Comparison of ENCODE assay signal across 22 mouse cellular contexts in the genomic region with DNA sequence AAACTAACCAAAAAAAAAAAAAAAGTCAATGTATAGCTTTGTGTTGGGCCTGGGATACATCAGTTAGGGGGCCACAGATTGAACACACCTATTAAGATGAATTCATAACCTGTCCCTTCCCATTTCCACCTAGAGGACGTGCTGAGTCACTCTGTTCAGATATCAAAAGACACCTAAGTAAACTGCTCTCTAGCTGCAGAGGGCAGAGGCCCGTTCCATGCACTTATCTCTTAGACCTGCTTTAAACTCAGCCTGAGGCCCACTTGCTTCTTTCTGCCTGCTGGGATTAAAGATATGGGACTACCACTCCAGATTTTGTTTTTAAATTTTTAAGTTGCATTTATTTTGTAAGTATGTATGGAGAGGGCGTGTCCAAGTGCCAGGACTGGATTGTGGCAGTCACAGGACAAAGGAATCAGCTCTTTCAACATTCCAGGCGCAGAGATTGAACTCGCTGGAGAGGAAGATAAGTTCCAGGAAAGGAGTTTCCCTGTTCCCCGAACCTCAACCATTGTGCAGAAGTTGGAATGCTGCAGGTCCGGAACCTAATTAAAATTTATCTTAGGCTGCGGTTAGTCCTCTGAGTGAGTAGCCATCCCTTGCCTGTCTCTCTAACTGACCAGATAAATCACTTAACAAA. TPM values are rescaled to one million over a fixed set of nuclear protein-coding genes. Genes with fewer than 3 reads are reported as not detected.
DNase-seq lines count a peak whose midpoint lies in the region; ATAC-seq and TF ChIP-seq lines count a peak whose summit lies in the region.
"Had no signal": no experiment of that assay in that cellular context is flagged by ENCODE, and none has a peak within 500 bp of the region (broad histone marks: within the 10 kb centered on the region; RNA-seq: fewer than 3 reads in every experiment).

No protein-coding gene starts in this region.

- H3K4me1 ChIP-seq in liver, embryonic 11.5 days (replicated peaks; ENCODE audit: control insufficient read depth, insufficient read depth, low read length): peaks cover 21% of the 10 kb centered on the region
- H3K4me1 ChIP-seq in liver, embryonic 12.5 days: peaks cover 25% of the 10 kb centered on the region
- H3K4me1 ChIP-seq in stomach, embryonic 15.5 days: peaks cover 17% of the 10 kb centered on the region
- H3K4me1 ChIP-seq in hindbrain, postnatal 0 days (ENCODE audit: insufficient read depth, low read length): peaks cover 6% of the 10 kb centered on the region; the same call in 1 of the 2 replicates

- H3K4me2 ChIP-seq in liver, embryonic 11.5 days: no peak overlapping the region
- H3K4me2 ChIP-seq in liver, embryonic 12.5 days: no peak overlapping the region
- H3K4me2 ChIP-seq in stomach, embryonic 15.5 days: no peak overlapping the region
- no peak overlapping the region for H3K4me2 ChIP-seq in hindbrain, postnatal 0 days (ENCODE audit: low read depth, low read length)
- H3K4me2 ChIP-seq: embryonic facial prominence, embryonic 15.5 days; hindbrain, embryonic 13.5 days; kidney, embryonic 15.5 days; limb, embryonic 13.5 days had no signal

- WGBS in liver, embryonic 11.5 days: 55% methylated on average over 8 of the region's 8 CpGs
- WGBS in liver, embryonic 12.5 days (ENCODE audit: insufficient replicate concordance): 43% methylated on average over 8 of the region's 8 CpGs
- WGBS in stomach, embryonic 15.5 days: 56% methylated on average over 8 of the region's 8 CpGs
- 72% methylated on average over 8 of the region's 8 CpGs for WGBS in hindbrain, postnatal 0 days

- ATAC-seq in liver, embryonic 11.5 days (replicated peaks; ENCODE audit: low FRiP score): peak; percentile 59; the same call in 1 of the 2 replicates
- peak; percentile 61; the same call in 1 of the 2 replicates for ATAC-seq in liver, embryonic 12.5 days
- no peak for ATAC-seq in stomach, embryonic 15.5 days (ENCODE audit: insufficient read depth, low FRiP score, low read depth)
- no peak for ATAC-seq in hindbrain, postnatal 0 days
- ATAC-seq: forebrain, embryonic 16.5 days; midbrain, embryonic 16.5 days; Patski had no signal

- no peaks in the 10 kb centered on the region for H3K36me3 ChIP-seq in liver, embryonic 11.5 days (ENCODE audit: control insufficient read depth, insufficient read depth, low read length)
- peaks cover 6% of the 10 kb centered on the region for H3K36me3 ChIP-seq in liver, embryonic 12.5 days
- peaks cover 2% of the 10 kb centered on the region; the same call in 1 of the 2 replicates for H3K36me3 ChIP-seq in stomach, embryonic 15.5 days
- peaks cover 4% of the 10 kb centered on the region; the same call in 1 of the 2 replicates for H3K36me3 ChIP-seq in hindbrain, postnatal 0 days (ENCODE audit: insufficient read depth, low read length)

- no peak overlapping the region for H3K27ac ChIP-seq in liver, embryonic 11.5 days (ENCODE audit: low read depth, low read length)
- H3K27ac ChIP-seq in liver, embryonic 12.5 days: no peak overlapping the region
- H3K27ac ChIP-seq in stomach, embryonic 15.5 days: peak overlapping the region; percentile 8; the same call in 1 of the 2 replicates
- H3K27ac ChIP-seq in hindbrain, postnatal 0 days: no peak overlapping the region
- H3K27ac ChIP-seq: embryonic facial prominence, embryonic 15.5 days; hindbrain, embryonic 13.5 days; limb, embryonic 13.5 days had no signal

- H3K9me3 ChIP-seq in liver, embryonic 11.5 days (ENCODE audit: control insufficient read depth, low read length): no peaks in the 10 kb centered on the region
- H3K9me3 ChIP-seq in liver, embryonic 12.5 days (replicated peaks): no peaks in the 10 kb centered on the region
- H3K9me3 ChIP-seq in stomach, embryonic 15.5 days: no peaks in the 10 kb centered on the region
- no peaks in the 10 kb centered on the region for H3K9me3 ChIP-seq in hindbrain, postnatal 0 days (ENCODE audit: low read length)
- H3K9me3 ChIP-seq: embryonic facial prominence, embryonic 15.5 days; hindbrain, embryonic 13.5 days; kidney, embryonic 15.5 days; limb, embryonic 13.5 days had no signal

- H3K27me3 ChIP-seq in liver, embryonic 11.5 days (replicated peaks; ENCODE audit: control insufficient read depth, insufficient read depth, low read length): peaks cover 35% of the 10 kb centered on the region
- H3K27me3 ChIP-seq in liver, embryonic 12.5 days (replicated peaks): peaks cover 49% of the 10 kb centered on the region
- H3K27me3 ChIP-seq in stomach, embryonic 15.5 days (replicated peaks): peaks cover 6% of the 10 kb centered on the region
- 0 out of 2 replicates have a peak, but pooled peaks cover 4% of the 10 kb centered on the region for H3K27me3 ChIP-seq in hindbrain, postnatal 0 days (ENCODE audit: insufficient read depth, low read length)
- H3K27me3 ChIP-seq: Patski had no signal

- no peak overlapping the region for H3K9ac ChIP-seq in liver, embryonic 11.5 days (ENCODE audit: low read depth, low read length)
- no peak overlapping the region for H3K9ac ChIP-seq in liver, embryonic 12.5 days
- no peak overlapping the region for H3K9ac ChIP-seq in stomach, embryonic 15.5 days
- H3K9ac ChIP-seq in hindbrain, postnatal 0 days (replicated peaks; ENCODE audit: low read length): no peak overlapping the region
- H3K9ac ChIP-seq: embryonic facial prominence, embryonic 15.5 days; hindbrain, embryonic 13.5 days; kidney, embryonic 15.5 days; limb, embryonic 13.5 days had no signal

- H3K4me3 ChIP-seq in liver, embryonic 11.5 days (ENCODE audit: low read depth, low read length): no peak overlapping the region
- H3K4me3 ChIP-seq in liver, embryonic 12.5 days: no peak overlapping the region
- H3K4me3 ChIP-seq in stomach, embryonic 15.5 days (replicated peaks): no peak overlapping the region
- no peak overlapping the region for H3K4me3 ChIP-seq in hindbrain, postnatal 0 days (ENCODE audit: low read length)
- H3K4me3 ChIP-seq: embryonic facial prominence, embryonic 15.5 days; hindbrain, embryonic 13.5 days; kidney, embryonic 15.5 days; limb, embryonic 13.5 days had no signal

- no peak for TF ChIP-seq CTCF in hindbrain, postnatal 0 days (IDR thresholded peaks at IDR 0.05; ENCODE audit: low read depth)

- DNase-seq in liver, embryonic 11.5 days (ENCODE audit: low spot score): no peak
- DNase-seq in liver (no peak), R1 (ENCODE audit: low read depth, low spot score) (peak; percentile 49)
- no peak for DNase-seq in layer of hippocampus, adult 11-12 months (ENCODE audit: low spot score)
- no peak for DNase-seq in hindbrain, postnatal 0 days (ENCODE audit: low spot score)
- DNase-seq: adrenal gland, postnatal 25 days; cerebellum, adult 11-12 months; cerebellum, postnatal 36 days; heart, postnatal 10 days; kidney, postnatal 4 days; right cerebral cortex, postnatal 25 days; thymus, postnatal 25 days had no signal

RNA-seq across cellular contexts. Expression of a gene that starts 5.5 kb away (rescaled TPM):
- not detected in 2 replicates for polyA plus RNA-seq in liver, embryonic 11.5 days (2014; fragmentation: Nextera tagmentation; extraction: Ambion mirVana)
- 0.06 TPM in 1 of 2 replicates, not detected in the other for polyA plus RNA-seq in liver, embryonic 12.5 days (2016; fragmentation: Nextera tagmentation; extraction: Ambion mirVana)
- polyA plus RNA-seq in stomach, embryonic 15.5 days (2015; fragmentation: Nextera tagmentation; extraction: Ambion mirVana): 0.12 and 0.15 TPM in 2 replicates
- 0.36 and 0.37 TPM in 2 replicates for total RNA-seq in hindbrain, postnatal 0 days (2014; rRNA removed)
- polyA plus RNA-seq in hindbrain, postnatal 0 days (2015; fragmentation: Nextera tagmentation; extraction: Ambion mirVana): 0.09 and 0.11 TPM in 2 replicates
- polyA plus RNA-seq: forebrain, embryonic 16.5 days; lung, embryonic 16.5 days; midbrain, embryonic 16.5 days had no signal

RNA-seq across cellular contexts. Expression of a gene that starts 20.5 kb away (rescaled TPM):
- 57.4 and 67.9 TPM in 2 replicates for polyA plus RNA-seq in liver, embryonic 11.5 days (2014; fragmentation: Nextera tagmentation; extraction: Ambion mirVana)
- polyA plus RNA-seq in liver, embryonic 12.5 days (2016; fragmentation: Nextera tagmentation; extraction: Ambion mirVana): 37.6 and 41.1 TPM in 2 replicates
- polyA plus RNA-seq in stomach, embryonic 15.5 days (2015; fragmentation: Nextera tagmentation; extraction: Ambion mirVana): 109 TPM in 2 replicates
- total RNA-seq in hindbrain, postnatal 0 days (2014; rRNA removed): 80.9 and 92.7 TPM in 2 replicates
- 80.4 and 92.3 TPM in 2 replicates for polyA plus RNA-seq in hindbrain, postnatal 0 days (2015; fragmentation: Nextera tagmentation; extraction: Ambion mirVana)

RNA-seq across cellular contexts. Expression of a gene that starts 25.0 kb away (rescaled TPM):
- polyA plus RNA-seq in liver, embryonic 11.5 days (2014; fragmentation: Nextera tagmentation; extraction: Ambion mirVana): 58.4 and 61.1 TPM in 2 replicates
- polyA plus RNA-seq in liver, embryonic 12.5 days (2016; fragmentation: Nextera tagmentation; extraction: Ambion mirVana): 34.7 and 35.9 TPM in 2 replicates
- polyA plus RNA-seq in stomach, embryonic 15.5 days (2015; fragmentation: Nextera tagmentation; extraction: Ambion mirVana): 53.9 and 64.0 TPM in 2 replicates
- total RNA-seq in hindbrain, postnatal 0 days (2014; rRNA removed): 57.4 and 72.6 TPM in 2 replicates
- polyA plus RNA-seq in hindbrain, postnatal 0 days (2015; fragmentation: Nextera tagmentation; extraction: Ambion mirVana): 42.0 and 43.9 TPM in 2 replicates

RNA-seq across cellular contexts. Expression of a gene that starts 28.4 kb away (rescaled TPM):
- 25.3 and 26.9 TPM in 2 replicates for polyA plus RNA-seq in liver, embryonic 11.5 days (2014; fragmentation: Nextera tagmentation; extraction: Ambion mirVana)
- polyA plus RNA-seq in liver, embryonic 12.5 days (2016; fragmentation: Nextera tagmentation; extraction: Ambion mirVana): 17.0 and 17.8 TPM in 2 replicates
- polyA plus RNA-seq in stomach, embryonic 15.5 days (2015; fragmentation: Nextera tagmentation; extraction: Ambion mirVana): 39.0 and 42.0 TPM in 2 replicates
- 19.0 and 23.3 TPM in 2 replicates for total RNA-seq in hindbrain, postnatal 0 days (2014; rRNA removed)
- polyA plus RNA-seq in hindbrain, postnatal 0 days (2015; fragmentation: Nextera tagmentation; extraction: Ambion mirVana): 18.5 and 21.2 TPM in 2 replicates

RNA-seq across cellular contexts. Expression of a gene that starts 53.0 kb away (rescaled TPM):
- 36.6 and 39.0 TPM in 2 replicates for polyA plus RNA-seq in liver, embryonic 11.5 days (2014; fragmentation: Nextera tagmentation; extraction: Ambion mirVana)
- 28.8 and 29.0 TPM in 2 replicates for polyA plus RNA-seq in liver, embryonic 12.5 days (2016; fragmentation: Nextera tagmentation; extraction: Ambion mirVana)
- polyA plus RNA-seq in stomach, embryonic 15.5 days (2015; fragmentation: Nextera tagmentation; extraction: Ambion mirVana): 24.7 and 25.4 TPM in 2 replicates
- 9.3 and 9.8 TPM in 2 replicates for total RNA-seq in hindbrain, postnatal 0 days (2014; rRNA removed)
- polyA plus RNA-seq in hindbrain, postnatal 0 days (2015; fragmentation: Nextera tagmentation; extraction: Ambion mirVana): 9.2 and 10.8 TPM in 2 replicates

Comparison
In these comparisons a context has a peak if more than half of its experiments do, and no peak if none do; other contexts are left out.
1. ATAC-seq: peak in liver, embryonic 11.5 days (single experiment) and liver, embryonic 12.5 days (single experiment); none in stomach, embryonic 15.5 days (single experiment) and hindbrain, postnatal 0 days (single experiment).